Mouse (Mus musculus) stomach, postnatal 0 days (tissue): ENCODE measurements around the gene Chchd1.

Experiments used
- CTCF ChIP-seq: IDR thresholded peaks from 2 replicates; pipeline ENCODE4 v1.5.1; 2016; ENCODE audit warnings: antibody characterized with exemption, low read depth, mild to moderate bottlenecking, moderate library complexity
- EP300 ChIP-seq: optimal IDR thresholded peaks from 2 replicates; pipeline ENCODE3; 2016; ENCODE audit warnings: antibody characterized with exemption

- no peak for TF ChIP-seq EP300
- TF ChIP-seq CTCF: no peak
Observed at GRCm38 (mm10) chr14:20723006-20723405, 20.2 kb downstream of the Chchd1 start.
